Mouse (Mus musculus): ENCODE measurements around the gene Cpsf2. TPM values are rescaled to one million over a fixed set of nuclear protein-coding genes. Genes with fewer than 3 reads are reported as not detected.
A peak's percentile ranks its signal among the peaks of the same experiment; 100 is the strongest.

Gene Cpsf2
- total RNA-seq, 1 experiment: 30.5 TPM

DNA sequence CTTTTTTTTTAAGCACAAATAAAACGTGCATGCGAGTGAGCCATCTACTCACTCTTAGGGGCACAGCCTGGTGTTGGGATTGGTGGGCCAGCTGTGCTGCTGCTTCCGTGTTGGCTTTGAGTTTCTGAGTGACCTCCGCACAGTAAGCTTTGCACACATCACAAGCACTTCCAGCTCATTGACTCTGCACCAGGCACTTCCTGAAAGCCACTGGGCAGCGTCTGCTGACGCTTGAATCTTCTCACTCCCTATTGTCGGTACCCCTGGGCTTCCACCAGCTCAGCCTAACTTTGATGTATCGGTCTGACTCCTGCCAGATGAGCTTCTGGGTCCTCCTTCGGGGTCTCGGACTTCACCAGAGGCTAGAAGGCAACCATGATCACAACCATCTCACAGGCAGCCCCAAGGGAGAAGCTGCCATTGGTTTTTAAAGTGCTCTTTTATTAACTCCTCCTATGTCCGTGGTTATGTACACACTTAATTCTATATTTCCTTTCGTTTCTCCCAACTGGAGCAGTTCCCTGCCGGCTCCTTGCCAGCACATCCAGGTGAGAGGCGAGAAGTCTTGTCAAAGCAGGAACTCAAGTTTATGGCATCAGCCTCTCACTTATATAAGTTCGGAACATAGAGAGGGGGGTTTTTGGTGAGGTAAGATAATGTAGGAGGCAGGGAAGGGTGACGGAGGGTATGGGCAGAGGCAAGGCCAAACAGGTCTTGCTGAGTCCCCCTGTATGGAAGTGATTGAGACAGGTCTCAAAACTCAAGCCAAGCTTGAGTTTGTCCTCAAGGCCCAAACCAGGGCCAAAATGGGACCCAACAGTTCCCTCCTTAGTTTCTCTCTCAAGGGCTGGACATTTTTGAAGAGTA is 32.6 kb downstream of the Cpsf2 start:
- Histone ChIP-seq H3K36me3 (ENCODE audit: control insufficient read depth, insufficient read depth, low read length, poor library complexity, severe bottlenecking) (no peaks in the 10 kb centered on the region; the same call in none of the 2 replicates), H3K9me3 (ENCODE audit: control insufficient read depth, insufficient read depth, low read depth, low read length) (no peaks in the 10 kb centered on the region), H3K27ac (ENCODE audit: insufficient read depth, low read depth, low read length, poor library complexity, severe bottlenecking) (0 out of 2 replicates have a peak overlapping the region, but pooled peaks have one; percentile 9), H3K4me3 (ENCODE audit: insufficient read depth in 1 of 2, low read depth in 1 of 2, low read length in 2 of 2, poor library complexity in 1 of 2, severe bottlenecking in 1 of 2) (no peak overlapping the region), H3K4me1 (ENCODE audit: control insufficient read depth in 2 of 2, insufficient read depth in 2 of 2, low read length in 2 of 2, poor library complexity in 1 of 2) (no peaks in the 10 kb centered on the region), H3K9ac (ENCODE audit: insufficient read depth, low read depth, low read length, poor library complexity, severe bottlenecking) (no peak overlapping the region)
- TF ChIP-seq HCFC1 (IDR thresholded peaks at IDR 0.05; ENCODE audit: borderline replicate concordance, insufficient read depth, low read length): no peak
- TF ChIP-seq ZC3H11A (IDR thresholded peaks at IDR 0.05; ENCODE audit: borderline replicate concordance, low read depth, low read length): no peak
- TF ChIP-seq CHD2 (IDR thresholded peaks at IDR 0.05; ENCODE audit: low read depth, low read length): no peak
- TF ChIP-seq MAFK (IDR thresholded peaks at IDR 0.05; ENCODE audit: insufficient read depth, low read depth, low read length): no peak
- TF ChIP-seq ZNF384 (IDR thresholded peaks at IDR 0.05; ENCODE audit: low read depth, low read length): no peak
- in situ Hi-C loops (cut with MboI; ENCODE audit: low sequenced_read_pairs in 2 of 2, unreplicated experiment in 2 of 2): no loop called here
- DNase-seq (ENCODE audit: low read depth, low spot score): no peak

DNA sequence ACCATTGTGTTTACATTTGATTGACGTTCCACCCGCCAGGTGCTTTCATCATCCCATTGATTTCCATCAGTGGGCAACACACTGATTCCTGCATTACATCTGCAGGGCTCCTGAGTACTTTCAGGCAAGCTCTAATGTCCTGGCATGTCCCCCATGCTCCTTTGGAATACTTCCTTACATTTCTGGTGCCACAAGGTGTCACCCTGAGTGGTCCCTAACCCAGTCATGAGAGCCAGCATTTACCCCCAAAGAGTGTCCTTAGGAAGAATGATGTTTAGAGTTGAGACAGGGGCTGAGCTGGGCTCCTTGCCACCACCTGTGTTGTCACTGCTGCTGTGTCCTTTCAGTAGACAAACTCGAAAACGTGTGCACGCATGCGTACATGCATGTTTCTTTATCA is 33.8 kb downstream of the Cpsf2 start:
- no peaks in the 10 kb centered on the region for H3K9me3 ChIP-seq (ENCODE audit: control insufficient read depth, insufficient read depth, low read depth, low read length)
- no peaks in the 10 kb centered on the region; the same call in none of the 2 replicates for H3K36me3 ChIP-seq (ENCODE audit: control insufficient read depth, insufficient read depth, low read length, poor library complexity, severe bottlenecking)
- DNase-seq (ENCODE audit: low read depth, low spot score): no peak
- H3K4me1 ChIP-seq (ENCODE audit: control insufficient read depth in 2 of 2, insufficient read depth in 2 of 2, low read length in 2 of 2, poor library complexity in 1 of 2): no peaks in the 10 kb centered on the region
- no peak overlapping the region for H3K27ac ChIP-seq (ENCODE audit: insufficient read depth, low read depth, low read length, poor library complexity, severe bottlenecking)
- in situ Hi-C loops (cut with MboI; ENCODE audit: low sequenced_read_pairs in 2 of 2, unreplicated experiment in 2 of 2): no loop called here
- TF ChIP-seq HCFC1 (IDR thresholded peaks at IDR 0.05; ENCODE audit: borderline replicate concordance, insufficient read depth, low read length) (no peak), CHD2 (IDR thresholded peaks at IDR 0.05; ENCODE audit: low read depth, low read length) (no peak), ZC3H11A (IDR thresholded peaks at IDR 0.05; ENCODE audit: borderline replicate concordance, low read depth, low read length) (no peak), MAFK (IDR thresholded peaks at IDR 0.05; ENCODE audit: insufficient read depth, low read depth, low read length) (no peak), ZNF384 (IDR thresholded peaks at IDR 0.05; ENCODE audit: low read depth, low read length) (no peak)
- no peak overlapping the region for H3K4me3 ChIP-seq (ENCODE audit: insufficient read depth in 1 of 2, low read depth in 1 of 2, low read length in 2 of 2, poor library complexity in 1 of 2, severe bottlenecking in 1 of 2)
- no peak overlapping the region for H3K9ac ChIP-seq (ENCODE audit: insufficient read depth, low read depth, low read length, poor library complexity, severe bottlenecking)

DNA sequence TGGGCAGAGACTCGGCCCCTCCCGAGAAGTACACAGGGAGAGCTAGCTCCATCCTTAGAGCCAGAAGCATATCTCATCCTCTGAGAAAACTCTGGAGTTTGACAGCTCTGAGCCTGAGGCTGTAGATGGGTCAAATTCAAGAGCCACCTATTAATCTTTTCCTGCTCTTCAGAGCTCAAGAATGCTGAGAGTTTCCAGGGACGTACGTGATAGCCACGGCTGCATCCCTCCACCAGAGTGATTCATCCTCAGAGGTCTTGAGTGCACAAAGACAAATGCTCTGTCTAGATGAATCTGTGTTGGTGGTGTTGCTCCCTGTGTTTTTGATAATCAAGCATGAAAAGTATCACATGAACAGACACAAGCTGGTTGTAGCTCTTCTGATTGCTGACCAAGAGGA is 38.6 kb downstream of the Cpsf2 start:
- H3K27ac ChIP-seq (ENCODE audit: insufficient read depth, low read depth, low read length, poor library complexity, severe bottlenecking): no peak overlapping the region
- no peak for TF ChIP-seq MAFK (IDR thresholded peaks at IDR 0.05; ENCODE audit: insufficient read depth, low read depth, low read length)
- no peak for TF ChIP-seq HCFC1 (IDR thresholded peaks at IDR 0.05; ENCODE audit: borderline replicate concordance, insufficient read depth, low read length)
- no peak overlapping the region for H3K9ac ChIP-seq (ENCODE audit: insufficient read depth, low read depth, low read length, poor library complexity, severe bottlenecking)
- DNase-seq (ENCODE audit: low read depth, low spot score): no peak
- in situ Hi-C loops (cut with MboI; ENCODE audit: low sequenced_read_pairs in 2 of 2, unreplicated experiment in 2 of 2): no loop called here
- no peaks in the 10 kb centered on the region for H3K4me1 ChIP-seq (ENCODE audit: control insufficient read depth in 2 of 2, insufficient read depth in 2 of 2, low read length in 2 of 2, poor library complexity in 1 of 2)
- H3K36me3 ChIP-seq (ENCODE audit: control insufficient read depth, insufficient read depth, low read length, poor library complexity, severe bottlenecking): no peaks in the 10 kb centered on the region
- no peaks in the 10 kb centered on the region for H3K9me3 ChIP-seq (ENCODE audit: control insufficient read depth, insufficient read depth, low read depth, low read length)
- no peak overlapping the region for H3K4me3 ChIP-seq (ENCODE audit: insufficient read depth in 1 of 2, low read depth in 1 of 2, low read length in 2 of 2, poor library complexity in 1 of 2, severe bottlenecking in 1 of 2)

DNA sequence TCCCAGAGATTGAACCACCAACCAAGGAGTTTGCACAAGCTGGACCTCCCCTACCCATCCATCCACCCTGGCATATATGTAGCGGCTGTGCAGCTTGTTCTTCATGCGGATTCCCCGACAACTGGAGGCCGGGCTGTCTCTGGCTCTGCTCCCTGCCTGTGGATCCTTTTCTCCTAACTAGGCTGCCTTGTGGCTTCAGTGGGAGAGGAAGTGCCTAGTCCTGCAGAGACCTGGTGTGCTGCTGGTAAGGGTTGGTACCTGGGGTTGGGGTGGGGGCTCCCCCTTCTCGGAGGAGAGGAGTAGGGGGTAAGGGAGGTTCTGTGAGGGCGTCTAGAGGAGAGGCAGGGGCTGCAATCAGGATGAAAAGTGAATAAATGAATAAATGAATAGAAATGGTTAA is 39.3 kb downstream of the Cpsf2 start:
- H3K9me3 ChIP-seq (ENCODE audit: control insufficient read depth, insufficient read depth, low read depth, low read length): no peaks in the 10 kb centered on the region
- no peak overlapping the region for H3K9ac ChIP-seq (ENCODE audit: insufficient read depth, low read depth, low read length, poor library complexity, severe bottlenecking)
- no peak overlapping the region for H3K4me3 ChIP-seq (ENCODE audit: insufficient read depth in 1 of 2, low read depth in 1 of 2, low read length in 2 of 2, poor library complexity in 1 of 2, severe bottlenecking in 1 of 2)
- no peak for DNase-seq (ENCODE audit: low read depth, low spot score)
- H3K36me3 ChIP-seq (ENCODE audit: control insufficient read depth, insufficient read depth, low read length, poor library complexity, severe bottlenecking): no peaks in the 10 kb centered on the region
- no peaks in the 10 kb centered on the region for H3K4me1 ChIP-seq (ENCODE audit: control insufficient read depth in 2 of 2, insufficient read depth in 2 of 2, low read length in 2 of 2, poor library complexity in 1 of 2)
- TF ChIP-seq ZC3H11A (IDR thresholded peaks at IDR 0.05; ENCODE audit: borderline replicate concordance, low read depth, low read length) (no peak), HCFC1 (IDR thresholded peaks at IDR 0.05; ENCODE audit: borderline replicate concordance, insufficient read depth, low read length) (no peak), ZNF384 (IDR thresholded peaks at IDR 0.05; ENCODE audit: low read depth, low read length) (no peak), CHD2 (IDR thresholded peaks at IDR 0.05; ENCODE audit: low read depth, low read length) (no peak), MAFK (IDR thresholded peaks at IDR 0.05; ENCODE audit: insufficient read depth, low read depth, low read length) (no peak)
- in situ Hi-C loops (cut with MboI; ENCODE audit: low sequenced_read_pairs in 2 of 2, unreplicated experiment in 2 of 2): no loop called here
- H3K27ac ChIP-seq (ENCODE audit: insufficient read depth, low read depth, low read length, poor library complexity, severe bottlenecking): no peak overlapping the region
